Mouse (Mus musculus) fibroblast of lung, adult 2 months (primary cell): ENCODE measurements around the gene Tmem237.

Source experiments
- DNase-seq: peaks from one replicate; pipeline ENCODE4 v3.0.0-alpha.2; 2011; ENCODE audit warnings: low read depth

Gene Tmem237

DNA sequence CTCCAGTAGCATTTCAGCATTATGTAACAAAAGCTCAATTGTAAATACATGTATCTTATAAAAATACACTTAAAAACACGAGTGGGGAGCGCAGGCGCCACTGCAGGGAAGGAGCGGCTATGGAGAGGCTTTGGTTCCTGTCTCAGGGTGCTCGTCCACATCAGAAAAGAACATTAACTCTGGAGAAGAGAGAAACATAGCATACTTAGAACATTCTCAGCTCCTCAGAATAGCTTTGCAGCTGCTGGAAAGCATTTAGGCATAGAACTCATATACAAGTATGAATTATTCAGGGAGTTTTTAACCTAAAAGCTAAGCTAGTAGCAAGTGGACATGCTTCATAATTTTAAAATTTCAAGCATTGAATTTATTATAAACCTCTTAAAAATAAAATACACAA, 19.2 kb downstream of the Tmem237 start:
- DNase-seq, result no peak

- no peak for DNase-seq
Measured at GRCm38 (mm10) chr1:59094705-59095104, 25.5 kb downstream of the Tmem237 start, which contains the start of gene C2cd6. TSS of gene C2cd6 (minus strand) at chr1:59094900.

DNA sequence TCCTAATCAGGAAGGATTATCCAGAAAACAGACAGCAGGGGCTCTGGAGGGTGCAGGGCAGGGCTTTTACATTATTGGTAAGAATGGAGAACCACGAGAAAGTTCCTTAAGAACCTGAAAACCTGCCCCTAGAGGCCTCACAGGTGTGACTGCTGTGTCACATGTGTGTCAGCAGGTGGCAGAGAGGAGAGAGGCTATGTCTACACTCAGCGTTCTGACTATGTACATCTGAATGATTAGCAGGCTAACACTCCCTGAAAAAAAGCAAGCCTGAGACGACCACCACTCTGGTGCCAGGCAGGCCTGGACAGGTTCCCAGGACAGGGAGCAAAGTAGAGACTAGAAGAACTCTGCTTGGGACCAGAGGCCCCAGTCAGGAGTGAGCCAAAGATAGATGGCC, 49.3 kb downstream of the Tmem237 start:
- no peak for DNase-seq

DNA sequence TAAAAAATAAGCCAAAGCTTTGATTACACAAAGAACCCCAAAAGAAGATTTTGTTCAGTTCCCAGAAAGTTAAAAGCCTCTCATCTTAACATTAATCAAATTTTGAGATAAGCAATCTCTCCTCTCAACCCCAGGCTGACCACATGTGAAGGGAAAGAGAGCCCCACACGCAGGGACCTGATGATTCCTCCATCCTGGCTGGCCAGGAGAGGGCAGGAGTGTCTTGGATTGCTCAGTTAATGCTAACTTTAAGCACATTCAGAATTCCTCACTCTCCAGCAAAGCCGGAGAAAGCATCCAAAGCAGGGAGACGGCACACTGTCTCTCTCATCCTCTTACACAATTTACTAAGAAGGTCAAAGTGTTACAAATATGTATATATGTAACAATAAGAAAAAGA, 52.2 kb downstream of the Tmem237 start:
- peak; percentile 12 for DNase-seq

- DNase-seq, result no peak
Measured at GRCm38 (mm10) chr1:59063697-59064096, 56.5 kb downstream of the Tmem237 start.

- no peak for DNase-seq
Measured at GRCm38 (mm10) chr1:59056955-59057354, 63.3 kb downstream of the Tmem237 start.

GRCm38 (mm10) chr1:59051306-59051705, 68.9 kb downstream of the Tmem237 start:
- no peak for DNase-seq
